Mouse (Mus musculus) CH12F3 (cell line): Measurements from ENCODE around the gene Olfr862.

Source experiments
- in situ Hi-C: fragments of 300-500 bp; cut with MboI; formaldehyde crosslinking; loops from 2 replicates; pipeline ENCODE4 v1.14.3; 2020; ENCODE audit warnings: low sequenced_read_pairs

Gene Olfr862

GRCm38 (mm10) chr9:19887904-19888303 is at the start of gene Olfr862:
Gene Olfr862, minus strand, starts transcription at chr9:19888004.
- in situ Hi-C loops: no loop called here

- in situ Hi-C loops: no loop called here
Measured at GRCm38 (mm10) chr9:19916565-19916964, 28.8 kb upstream of the Olfr862 start, which contains the start of gene Olfr77. Gene Olfr77, plus strand, starts transcription at chr9:19916865.

- in situ Hi-C loops: no loop called here
Measured at GRCm38 (mm10) chr9:19911170-19911569, 23.4 kb upstream of the Olfr862 start.

DNA sequence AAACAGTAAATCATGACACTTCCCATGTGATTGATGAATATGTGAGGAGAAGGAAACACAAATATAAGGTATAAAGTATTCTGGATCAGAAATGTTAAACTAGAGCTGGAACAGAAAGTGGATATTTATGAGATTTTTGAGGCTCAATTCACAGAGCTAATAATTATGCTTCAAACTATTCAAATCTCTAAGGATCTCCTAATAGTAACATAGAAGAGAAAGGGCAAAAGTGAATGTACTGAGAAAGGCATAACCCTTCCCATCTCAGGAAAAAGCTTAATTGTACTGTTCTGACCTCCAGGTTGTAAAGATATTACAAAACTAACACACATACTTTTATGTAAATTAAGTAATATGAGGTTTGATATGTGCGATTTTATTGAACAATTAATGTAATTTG is 38.2 kb downstream of the Olfr862 start, which contains the start of gene Olfr860:
Gene Olfr860 (minus strand): TSS at position 101 of the 400 bp plus-strand sequence.
- in situ Hi-C loops: no loop called here
